10 mouse cellular contexts compared by ENCODE assay signal in genomic region chr2:153117051-153117486, GRCm38 (mm10). TPM values are rescaled to one million over a fixed set of nuclear protein-coding genes. Genes with fewer than 3 reads are reported as not detected.
DNase-seq lines count a peak whose midpoint lies in the region; ATAC-seq and TF ChIP-seq lines count a peak whose summit lies in the region.
"Had no signal": no experiment of that assay in that cellular context is flagged by ENCODE, and none has a peak within 500 bp of the region (broad histone marks: within the 10 kb centered on the region; RNA-seq: fewer than 3 reads in every experiment).

No protein-coding gene starts in this region.

- no peak for TF ChIP-seq EP300 in lung, postnatal 0 days (IDR thresholded peaks at IDR 0.05)

- no peak overlapping the region for H3K4me2 ChIP-seq in lung, postnatal 0 days (replicated peaks; ENCODE audit: low read depth, low read length)
- H3K4me2 ChIP-seq in intestine, embryonic 15.5 days (replicated peaks), result no peak overlapping the region

- no peak for TF ChIP-seq POLR2A in spleen, adult 2 months (IDR thresholded peaks at IDR 0.05; ENCODE audit: low read depth, low read length)

- DNase-seq in CD4-positive, CD25-positive, alpha-beta regulatory T cell, adult 2 months (ENCODE audit: low read depth, low spot score), result peak; percentile 41
- DNase-seq in lung, postnatal 0 days (ENCODE audit: low spot score), result peak; percentile 22
- DNase-seq in lung, postnatal 10 days, result no peak
- peak; percentile 81 for DNase-seq in fibroblast of lung, adult 2 months (ENCODE audit: low read depth)
- peak in 1 of 2 experiments; percentile 62 for DNase-seq in spleen, adult 2 months (ENCODE audit: low read depth in 1 of 2, low spot score in 2 of 2)
- DNase-seq in cerebellum, postnatal 10 days, result no peak
- DNase-seq: adrenal gland, postnatal 25 days had no signal

- WGBS in lung, postnatal 0 days, result 66% methylated on average over 7 of the region's 7 CpGs
- WGBS in spleen, adult 2 months, result 6% methylated on average over 7 of the region's 7 CpGs
- 73% methylated on average over 7 of the region's 7 CpGs for WGBS in intestine, embryonic 15.5 days

- no peaks in the 10 kb centered on the region for H3K36me3 ChIP-seq in lung, postnatal 0 days (ENCODE audit: insufficient read depth, low read length)
- H3K36me3 ChIP-seq in spleen, adult 2 months (ENCODE audit: control insufficient read depth, insufficient read depth, low read length), result 0 out of 2 replicates have a peak, but pooled peaks cover 2% of the 10 kb centered on the region
- no peaks in the 10 kb centered on the region for H3K36me3 ChIP-seq in intestine, embryonic 15.5 days

- no peak overlapping the region for H3K27ac ChIP-seq in lung, postnatal 0 days (ENCODE audit: low read length)
- H3K27ac ChIP-seq in spleen, adult 2 months (ENCODE audit: insufficient read depth, low read length), result peak overlapping the region; percentile 88
- no peak overlapping the region for H3K27ac ChIP-seq in intestine, embryonic 15.5 days

- no peaks in the 10 kb centered on the region for H3K27me3 ChIP-seq in lung, postnatal 0 days (replicated peaks; ENCODE audit: insufficient read depth, low read length)
- no peaks in the 10 kb centered on the region for H3K27me3 ChIP-seq in spleen, adult 2 months (ENCODE audit: control insufficient read depth, insufficient read depth, low read length)
- H3K27me3 ChIP-seq in intestine, embryonic 15.5 days (replicated peaks), result no peaks in the 10 kb centered on the region

- no peaks in the 10 kb centered on the region for H3K4me1 ChIP-seq in lung, postnatal 0 days (ENCODE audit: insufficient read depth, low read depth, low read length)
- H3K4me1 ChIP-seq in spleen, adult 2 months (ENCODE audit: control insufficient read depth, insufficient read depth, insufficient read length), result peaks cover 35% of the 10 kb centered on the region
- H3K4me1 ChIP-seq in intestine, embryonic 15.5 days (replicated peaks), result no peaks in the 10 kb centered on the region

- no peak overlapping the region for H3K4me3 ChIP-seq in lung, postnatal 0 days (ENCODE audit: low read depth, low read length)
- H3K4me3 ChIP-seq in spleen, adult 2 months (ENCODE audit: extremely low read depth, insufficient read depth, insufficient read length), result no peak overlapping the region
- H3K4me3 ChIP-seq in intestine, embryonic 15.5 days (replicated peaks), result no peak overlapping the region

- ATAC-seq in CD4-positive, CD25-positive, alpha-beta regulatory T cell, adult 4 months, result no peak
- ATAC-seq in lung, postnatal 0 days, result peak; percentile 37
- no peak for ATAC-seq in intestine, embryonic 15.5 days
- ATAC-seq: inflammation-experienced regulatory T-cells, adult 6 months had no signal

- no peak overlapping the region for H3K9ac ChIP-seq in lung, postnatal 0 days (replicated peaks; ENCODE audit: low read depth)
- no peak overlapping the region for H3K9ac ChIP-seq in intestine, embryonic 15.5 days

- no peaks in the 10 kb centered on the region for H3K9me3 ChIP-seq in lung, postnatal 0 days (ENCODE audit: low read length)
- no peaks in the 10 kb centered on the region for H3K9me3 ChIP-seq in intestine, embryonic 15.5 days

- no peak for TF ChIP-seq CTCF in lung, postnatal 0 days (IDR thresholded peaks at IDR 0.05)
- TF ChIP-seq CTCF in spleen, adult 2 months (IDR thresholded peaks at IDR 0.05; ENCODE audit: extremely low read depth, insufficient read depth, insufficient read length, insufficient replicate concordance), result no peak

RNA-seq across cellular contexts. Expression of gene Hck, which starts 8.8 kb away (rescaled TPM):
- polyA plus RNA-seq in CD4-positive, CD25-positive, alpha-beta regulatory T cell, adult 4 months (2017; shearing (Covaris generic)), result under 1 TPM; 0.61 to 0.67 TPM
- polyA plus RNA-seq in lung, postnatal 0 days (2015; fragmentation: Nextera tagmentation; extraction: Ambion mirVana), result 37.1 and 59.4 TPM in 2 replicates
- polyA plus RNA-seq in spleen, adult 2 months (2012; rRNA removed), result 78.9 and 92.2 TPM in 2 replicates
- polyA plus RNA-seq in intestine, embryonic 15.5 days (2015; fragmentation: Nextera tagmentation; extraction: Ambion mirVana), result 5.7 and 6.2 TPM in 2 replicates

RNA-seq across cellular contexts. Expression of gene Tm9sf4, which starts 44.0 kb away (rescaled TPM):
- polyA plus RNA-seq in CD4-positive, CD25-positive, alpha-beta regulatory T cell, adult 4 months (2017; shearing (Covaris generic)), result 10 to 100 TPM; 41.1 to 62.2 TPM
- 39.7 and 44.5 TPM in 2 replicates for polyA plus RNA-seq in lung, postnatal 0 days (2015; fragmentation: Nextera tagmentation; extraction: Ambion mirVana)
- polyA plus RNA-seq in spleen, adult 2 months (2012; rRNA removed), result 21.8 and 22.0 TPM in 2 replicates
- polyA plus RNA-seq in intestine, embryonic 15.5 days (2015; fragmentation: Nextera tagmentation; extraction: Ambion mirVana), result 82.5 and 84.9 TPM in 2 replicates

RNA-seq across cellular contexts. Expression of gene Ccm2l, which starts 51.3 kb away (rescaled TPM):
- not detected for polyA plus RNA-seq in CD4-positive, CD25-positive, alpha-beta regulatory T cell, adult 4 months (2017; shearing (Covaris generic))
- polyA plus RNA-seq in lung, postnatal 0 days (2015; fragmentation: Nextera tagmentation; extraction: Ambion mirVana), result 10.7 and 11.1 TPM in 2 replicates
- polyA plus RNA-seq in spleen, adult 2 months (2012; rRNA removed), result 17.5 and 19.2 TPM in 2 replicates
- polyA plus RNA-seq in intestine, embryonic 15.5 days (2015; fragmentation: Nextera tagmentation; extraction: Ambion mirVana), result 1.5 and 2.0 TPM in 2 replicates
- polyA plus RNA-seq: inflammation-experienced regulatory T-cells, adult 6 months had no signal

Comparison
In these comparisons a context has a peak if more than half of its experiments do, and no peak if none do; other contexts are left out.
1. DNase-seq: peak in CD4-positive, CD25-positive, alpha-beta regulatory T cell, adult 2 months (single experiment), lung, postnatal 0 days (single experiment) and fibroblast of lung, adult 2 months (single experiment); none in lung, postnatal 10 days (single experiment) and cerebellum, postnatal 10 days (0 of 2).